Mouse (Mus musculus) left cerebral cortex, adult 2 months (tissue): ENCODE results near the gene Tpte. TPM values are rescaled to one million over a fixed set of nuclear protein-coding genes. Genes with fewer than 3 reads are reported as not detected.
A peak's percentile ranks its signal among the peaks of the same experiment; 100 is the strongest.

Experiments used
- DNase-seq, 2 experiments: peaks; one replicate each; pipeline ENCODE4 v3.0.0; 2021 to 2022; ENCODE audit warnings: low spot score in 2 of 2, mixed read lengths in 1 of 2; ENCODE audit errors: extremely low spot score in 1 of 2
- H3K27ac ChIP-seq: fragments of 200-600 bp; 2 replicates; pipeline ENCODE4 v1.8.1; 2022
- H3K4me3 ChIP-seq: fragments of 200-600 bp; 2 replicates; pipeline ENCODE4 v1.8.1; 2022
- CTCF ChIP-seq: fragments of 200-600 bp; IDR thresholded peaks from 2 replicates; pipeline ENCODE4 v1.8.1; 2022; ENCODE audit warnings: antibody characterized with exemption, mild to moderate bottlenecking, moderate library complexity
- intact Hi-C: fragments of 180-260 bp; cut with DNase I; formaldehyde crosslinking; loops from one replicate; pipeline ENCODE4 v1.15.1; 2025
- total RNA-seq, 2 experiments: library from RNA; stranded (reverse); gene quantifications; 2 replicates each; pipeline ENCODE4 v1.2.3; 2021

The Tpte gene
- total RNA-seq, 2 experiments from 2014 or later, result not detected

DNA sequence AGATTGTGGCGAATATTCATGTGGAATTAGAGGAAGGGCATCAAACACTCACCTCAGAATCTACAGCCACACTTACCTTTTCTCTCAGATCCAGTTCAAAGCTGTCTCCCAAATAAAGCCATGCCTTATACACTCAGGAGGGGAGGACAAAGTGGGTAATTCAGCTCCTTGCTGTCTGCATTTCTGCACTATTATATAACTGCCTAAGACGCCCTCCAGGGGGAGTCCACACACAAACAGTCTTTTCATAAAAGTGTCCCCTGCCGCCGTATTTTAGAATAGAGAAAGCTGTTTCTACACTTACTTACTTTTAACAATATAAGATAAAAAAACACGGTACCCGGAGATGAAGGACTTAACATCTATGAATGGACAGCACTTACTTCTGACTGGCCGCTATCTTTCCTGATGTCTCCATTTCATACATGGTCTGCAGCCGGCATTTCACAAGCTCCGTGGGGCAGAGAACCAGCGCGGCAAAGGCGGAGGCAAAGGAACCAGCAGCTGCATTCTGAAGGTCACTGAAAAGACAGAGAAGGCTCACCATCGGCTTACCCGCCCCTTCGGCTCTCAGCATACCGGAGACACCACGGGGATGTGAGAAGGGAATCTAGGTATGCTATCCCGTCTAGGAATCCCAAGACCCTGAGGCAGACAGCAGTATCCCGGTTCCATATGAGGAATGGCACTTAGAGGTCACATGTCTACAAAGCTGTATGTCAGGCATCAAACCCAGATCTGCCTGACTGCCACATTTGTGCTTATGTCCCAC is 99.8 kb downstream of the Tpte start:
- peak; percentile 28 for TF ChIP-seq CTCF
- no peak overlapping the region for H3K27ac ChIP-seq
- H3K4me3 ChIP-seq, result no peak overlapping the region
- no peak for DNase-seq
- intact Hi-C loops, result no loop called here

DNA sequence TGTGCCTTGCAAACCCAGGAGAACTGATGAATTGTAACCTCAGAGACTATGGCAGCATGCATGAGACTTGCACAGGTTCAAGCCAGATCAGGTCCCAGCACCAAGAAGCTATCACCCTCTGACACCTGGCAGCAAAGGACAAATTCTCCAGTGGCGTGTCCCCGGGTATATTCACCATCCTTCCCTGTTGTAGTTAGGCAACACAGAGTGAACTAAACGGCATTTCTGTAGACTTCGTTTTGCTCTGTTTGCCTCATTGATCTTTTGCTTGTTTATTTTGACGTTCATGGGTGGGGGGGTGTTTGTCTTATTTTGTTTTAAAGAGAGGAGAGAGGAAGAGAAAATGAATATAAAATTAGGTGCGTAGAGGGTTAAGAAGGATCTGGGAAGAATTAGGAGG is 101.9 kb downstream of the Tpte start:
- no peak for DNase-seq
- intact Hi-C loops, result no loop called here
- no peak overlapping the region for H3K27ac ChIP-seq
- no peak for TF ChIP-seq CTCF
- H3K4me3 ChIP-seq, result no peak overlapping the region

DNA sequence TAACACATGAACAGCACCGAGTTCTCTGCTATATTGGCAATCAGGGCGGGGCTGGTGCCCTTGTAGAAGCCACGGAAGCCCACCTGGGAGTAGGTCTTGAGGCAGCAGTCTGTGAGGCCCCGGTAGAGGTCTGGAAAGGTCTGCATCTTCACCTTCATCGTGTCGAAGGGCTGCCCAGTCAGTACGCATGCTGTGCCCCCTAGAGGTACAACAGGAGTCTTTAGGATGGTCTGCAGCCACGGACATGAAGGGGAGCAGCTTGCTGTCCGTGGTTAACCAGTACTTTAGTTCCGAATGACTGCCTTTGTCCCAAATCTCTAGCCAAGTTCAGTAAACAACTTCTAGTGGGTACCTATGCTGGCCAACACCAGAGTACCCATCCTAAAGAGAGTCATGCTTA is 106.6 kb downstream of the Tpte start:
- no peak; the same call in 1 of the 2 replicates for TF ChIP-seq CTCF
- no peak overlapping the region for H3K27ac ChIP-seq
- intact Hi-C loops, result loop anchor here (10.0 kb wide), 1 partner anchor 395 kb away; no protein-coding TSS in a partner anchor

DNA sequence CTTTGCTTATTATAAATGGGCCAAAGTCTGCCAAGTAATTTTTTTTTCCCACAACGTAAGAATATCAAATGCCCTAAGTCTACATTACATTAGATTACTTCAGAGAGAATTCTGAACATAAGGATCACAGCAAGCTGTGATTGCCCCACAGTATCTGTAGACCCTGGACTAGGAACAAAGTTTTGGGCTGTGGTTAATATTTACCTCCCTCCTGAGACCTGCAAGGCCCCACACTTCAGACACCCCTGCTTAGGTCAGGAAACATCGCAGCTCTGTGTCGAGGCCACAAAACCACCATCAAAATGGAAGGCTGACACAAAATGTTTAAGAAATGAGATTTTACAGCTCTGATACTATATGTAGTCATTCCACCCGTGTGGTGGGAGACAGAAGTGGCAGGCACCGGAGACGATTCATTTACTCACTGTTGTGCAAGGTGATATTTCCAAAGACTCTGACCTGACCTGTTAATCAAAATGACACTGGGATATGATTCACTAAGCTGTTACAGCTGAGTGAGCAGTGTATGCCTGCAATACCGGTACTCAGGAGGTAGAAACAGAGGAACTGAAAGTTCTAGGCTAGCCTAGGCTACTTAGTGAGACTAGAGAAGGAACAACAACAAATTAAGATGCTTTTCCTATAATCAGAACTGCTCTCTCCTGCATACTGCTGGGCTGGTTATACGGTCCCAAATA is 107.7 kb downstream of the Tpte start:
- intact Hi-C loops, result loop anchor here (10.0 kb wide), 1 partner anchor 396 kb away; no protein-coding TSS in a partner anchor
- DNase-seq, result no peak
- TF ChIP-seq CTCF, result no peak
- Histone ChIP-seq H3K27ac (no peak overlapping the region), H3K4me3 (no peak overlapping the region)

More for the DNA sequence above, 106.6 kb downstream of the Tpte start:
- H3K4me3 ChIP-seq, result no peak overlapping the region
- DNase-seq, result no peak

DNA sequence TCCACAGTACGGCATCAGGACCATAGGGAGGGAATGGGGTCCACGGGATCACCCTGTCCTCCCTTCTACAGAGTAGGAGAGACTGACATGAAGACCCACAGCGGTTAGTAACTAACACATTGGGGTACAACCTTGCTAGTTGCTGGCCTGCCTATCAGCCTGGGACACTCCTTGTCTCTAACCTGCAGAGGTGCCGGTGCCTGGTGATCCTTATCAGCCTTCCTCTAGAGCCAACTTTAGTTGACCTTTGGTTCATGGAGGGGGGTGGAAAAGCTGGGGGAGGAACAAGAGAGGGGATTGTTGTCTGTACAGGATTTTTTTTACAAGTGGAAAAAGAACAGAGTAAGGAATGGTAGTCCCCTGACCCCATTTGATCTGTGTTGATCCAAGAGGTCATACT is 111.2 kb downstream of the Tpte start:
- intact Hi-C loops, result loop anchor here (10.0 kb wide), 1 partner anchor 400 kb away; no protein-coding TSS in a partner anchor

DNA sequence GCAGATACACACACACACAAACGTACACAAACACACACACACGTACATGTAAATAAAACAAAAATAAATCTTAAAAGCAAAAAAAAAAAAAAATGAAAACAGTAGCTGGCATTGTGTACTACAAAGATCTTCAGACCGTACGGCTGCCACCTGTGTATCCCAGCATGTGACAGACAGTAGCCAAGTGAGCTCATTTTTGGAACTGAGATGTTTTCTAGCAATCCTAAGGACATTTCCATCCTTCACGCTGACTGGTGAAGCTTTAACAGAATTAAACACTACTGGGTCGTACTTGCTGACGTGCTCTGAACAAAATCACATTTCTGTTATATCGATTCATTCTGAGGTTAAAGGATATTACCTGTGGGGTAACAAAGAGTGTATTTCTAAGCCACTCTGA is 112.0 kb downstream of the Tpte start:
- intact Hi-C loops, result loop anchor here (5.0 to 10.0 kb wide), 2 partner anchors 333 to 400 kb away; partner anchors contain the start of genes Alg11 and Atp7b
- Histone ChIP-seq H3K27ac (no peak overlapping the region), H3K4me3 (no peak overlapping the region)
- no peak for DNase-seq
- TF ChIP-seq CTCF, result no peak

More for the DNA sequence above, 111.2 kb downstream of the Tpte start:
- no peak for DNase-seq
- no peak overlapping the region for H3K27ac ChIP-seq
- TF ChIP-seq CTCF, result no peak
- H3K4me3 ChIP-seq, result no peak overlapping the region

DNA sequence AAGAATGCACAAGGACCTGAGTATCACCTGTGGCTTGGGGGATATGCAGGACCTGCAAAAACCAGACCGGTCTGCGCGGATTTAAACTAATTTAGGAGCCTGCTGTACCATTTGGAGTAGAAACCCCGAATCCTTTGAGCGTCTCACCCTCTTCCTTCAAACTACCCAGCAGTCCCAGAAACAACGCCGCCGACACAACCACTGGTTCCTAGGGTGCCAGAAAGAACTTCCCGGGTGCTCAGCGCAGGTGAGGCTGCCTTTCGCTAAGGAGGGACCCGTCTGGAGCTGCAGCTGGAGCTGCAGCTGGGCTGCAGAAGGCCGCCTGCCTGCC is 114.5 kb downstream of the Tpte start:
- intact Hi-C loops, result loop anchor here (1.0 to 10.0 kb wide), 4 partner anchors 14 to 403 kb away; partner anchors contain the start of genes Alg11, Atp7b, Mrps31 and Vps36
- H3K4me3 ChIP-seq, result peak overlapping the region; percentile 84
- peak overlapping the region; percentile 80 for H3K27ac ChIP-seq
- TF ChIP-seq CTCF, result no peak
- no peak for DNase-seq

DNA sequence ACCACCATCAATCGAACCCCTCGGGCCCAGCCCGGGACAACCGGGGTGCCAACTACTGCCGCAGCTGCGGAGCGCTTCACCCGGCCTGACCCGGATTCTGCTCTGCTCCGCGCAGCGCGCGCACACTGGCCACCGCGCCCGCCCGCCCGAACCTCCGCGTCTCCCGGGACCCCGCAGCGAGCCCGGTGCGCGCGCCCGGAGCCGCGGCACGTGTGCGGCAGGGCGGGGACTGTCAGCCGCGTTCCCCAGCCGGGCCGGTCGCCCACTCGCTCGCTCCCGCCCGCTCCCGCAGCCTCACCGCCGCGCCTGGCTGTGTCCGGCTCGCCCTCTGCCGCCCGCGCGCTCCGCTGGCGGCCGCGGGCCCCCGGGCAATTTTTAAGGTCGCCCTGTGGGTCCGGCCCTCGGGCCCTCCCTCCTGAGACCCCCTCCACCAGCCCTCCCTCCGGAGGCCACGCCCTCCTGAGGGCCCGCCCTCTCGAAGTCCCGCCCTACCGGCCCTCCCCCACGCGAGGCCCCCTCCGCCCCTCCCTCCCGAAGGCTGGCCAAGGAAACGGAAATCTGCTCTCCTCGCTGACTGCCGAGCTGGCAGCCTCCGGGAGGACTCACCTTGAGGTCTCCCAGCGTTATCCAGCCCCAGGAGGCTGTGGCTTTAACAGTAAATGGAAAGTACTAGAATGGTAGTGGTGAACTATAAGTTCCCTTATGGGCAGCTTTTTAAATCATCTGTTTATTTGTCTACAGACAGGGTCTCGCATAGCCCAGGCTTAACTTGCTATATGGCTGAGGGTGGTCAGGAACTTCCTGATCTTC is 115.1 kb downstream of the Tpte start, which contains the start of gene Slc25a15:
Gene Slc25a15 (minus strand): TSS at position 456 of the 810 bp plus-strand sequence.
- no peak for TF ChIP-seq CTCF
- Histone ChIP-seq H3K27ac (peak within 1 kb of the TSS; percentile 80), H3K4me3 (peak within 1 kb of the TSS; percentile 84)
- intact Hi-C loops, result loop anchor here (1.0 to 10.0 kb wide), 4 partner anchors 13 to 404 kb away; partner anchors contain the start of genes Alg11, Atp7b, Mrps31 and Vps36
- peak; percentile 82 to 87 for DNase-seq

DNA sequence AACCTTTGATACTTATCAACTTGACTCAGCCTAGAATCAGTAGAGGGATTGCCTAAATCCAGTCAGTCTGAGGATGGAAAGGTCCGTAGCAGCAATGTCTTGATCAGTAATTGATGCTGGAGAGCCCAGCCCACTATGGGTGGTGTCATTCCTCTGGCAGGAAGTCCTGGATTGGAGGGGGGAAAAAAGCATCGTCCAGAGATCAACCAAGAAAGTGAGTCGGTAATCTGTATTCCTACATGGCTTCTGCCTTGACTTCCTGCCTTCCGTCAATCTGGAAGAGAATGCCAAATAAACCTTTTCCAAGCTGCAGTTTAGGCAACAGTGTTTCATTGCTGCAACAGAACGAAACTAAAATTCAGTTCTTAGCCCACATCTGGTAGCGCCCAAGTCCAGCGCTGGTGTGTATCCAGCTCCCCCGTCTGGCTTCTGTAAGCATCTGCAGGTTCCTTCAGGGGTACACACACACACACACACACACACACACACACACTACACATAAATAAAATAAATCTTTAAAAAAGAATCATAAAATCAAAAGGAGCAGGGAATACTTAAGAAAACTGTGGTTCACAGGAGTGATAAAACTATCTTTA is 116.1 kb downstream of the Tpte start:
- Histone ChIP-seq H3K4me3 (peak overlapping the region; percentile 84), H3K27ac (peak overlapping the region; percentile 80)
- no peak for TF ChIP-seq CTCF
- DNase-seq, result no peak
- intact Hi-C loops, result loop anchor here (2.0 to 10.0 kb wide), 3 partner anchors 207 to 405 kb away; partner anchors contain the start of genes Alg11, Atp7b and Vps36

DNA sequence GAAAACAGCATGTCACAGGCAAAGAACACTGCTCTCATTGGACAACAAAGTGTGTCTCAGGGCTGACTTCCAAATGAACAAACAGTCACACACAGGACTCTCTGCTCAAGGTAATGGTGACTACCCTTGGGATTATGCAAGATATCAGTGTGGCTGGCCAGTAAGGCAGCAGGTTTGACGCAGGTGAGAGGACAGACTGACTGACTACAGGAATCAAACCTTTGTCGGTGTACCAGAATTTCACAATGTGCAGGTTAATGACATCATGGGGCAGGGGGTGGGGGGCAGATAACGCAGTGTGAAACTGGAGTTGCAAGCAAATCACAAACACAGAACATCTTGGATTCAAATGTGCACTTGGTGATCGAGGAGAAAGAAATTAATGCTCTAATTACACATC is 117.4 kb downstream of the Tpte start:
- DNase-seq, result no peak
- Histone ChIP-seq H3K4me3 (no peak overlapping the region), H3K27ac (no peak overlapping the region)
- no peak for TF ChIP-seq CTCF
- intact Hi-C loops, result no loop called here

DNA sequence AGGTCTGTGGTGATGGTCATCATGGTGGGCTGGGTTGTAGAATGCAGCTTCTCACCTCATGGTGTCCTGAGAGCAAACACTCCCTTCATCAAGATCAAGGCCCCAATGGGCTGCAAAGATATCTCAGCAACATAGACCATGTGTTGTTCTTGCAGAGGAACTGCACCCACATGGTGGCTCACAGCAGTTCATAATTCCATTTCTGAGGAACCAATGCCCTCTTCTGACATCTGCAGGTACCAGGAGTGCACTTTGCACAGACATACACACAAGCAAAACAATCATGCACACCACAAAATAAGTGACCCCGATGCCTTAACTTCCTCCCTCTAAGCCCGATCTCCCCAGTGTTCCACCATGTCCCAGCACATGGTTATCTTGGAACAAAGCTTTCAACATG is 120.0 kb downstream of the Tpte start:
- Histone ChIP-seq H3K27ac (no peak overlapping the region), H3K4me3 (no peak overlapping the region)
- intact Hi-C loops, result no loop called here
- TF ChIP-seq CTCF, result no peak
- DNase-seq, result no peak
